ENCODE assay signal across 13 mouse cellular contexts in the genomic region with DNA sequence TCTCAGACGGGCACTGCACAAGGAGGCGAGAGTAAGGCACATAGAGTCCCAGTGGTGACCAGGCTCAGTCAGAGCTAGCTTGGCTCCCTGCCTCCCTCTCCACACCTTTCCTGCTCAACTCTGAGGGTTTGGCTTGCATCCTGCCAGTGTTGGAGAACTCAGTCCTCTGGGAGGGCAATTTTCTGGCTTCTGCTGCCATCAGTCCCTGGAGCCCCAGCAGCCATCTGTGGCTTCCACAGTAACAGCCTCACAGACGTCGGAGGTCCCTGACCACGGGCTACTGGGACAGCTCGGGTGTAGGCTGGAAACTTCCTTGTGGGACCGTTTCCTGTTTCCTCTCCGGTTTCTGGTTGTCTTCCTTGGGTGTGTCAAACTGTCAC. TPM values are rescaled to one million over a fixed set of nuclear protein-coding genes. Genes with fewer than 3 reads are reported as not detected.
A peak's percentile ranks its signal among the peaks of the same experiment; 100 is the strongest.
DNase-seq lines count a peak whose midpoint lies in the region; ATAC-seq and TF ChIP-seq lines count a peak whose summit lies in the region.
"Had no signal": no experiment of that assay in that cellular context is flagged by ENCODE, and none has a peak within 500 bp of the region (broad histone marks: within the 10 kb centered on the region; RNA-seq: fewer than 3 reads in every experiment).

No protein-coding gene starts in this region.

- peaks cover 57% of the 10 kb centered on the region for H3K36me3 ChIP-seq in G1E (replicated peaks)
- 0 out of 2 replicates have a peak, but pooled peaks cover 6% of the 10 kb centered on the region for H3K36me3 ChIP-seq in macrophage (ENCODE audit: inconsistent target)
- H3K36me3 ChIP-seq: neural tube, embryonic 12.5 days had no signal

- peak; percentile 85 for DNase-seq in heart, adult 11 months
- DNase-seq in heart, postnatal 14 days: no peak
- no peak for DNase-seq in G1E (ENCODE audit: low spot score)
- peak; percentile 43 for DNase-seq in cerebellum, adult 9-11 months
- DNase-seq in layer of hippocampus, adult 11-12 months (ENCODE audit: low spot score): no peak
- no peak for DNase-seq in embryo, embryonic 10 days (ENCODE audit: low spot score)
- DNase-seq: gastrocnemius, postnatal 36 days; kidney, adult 11 months; midbrain, embryonic 14.5 days had no signal

- peak overlapping the region; percentile 44; the same call in 1 of the 2 replicates for H3K27ac ChIP-seq in macrophage
- H3K27ac ChIP-seq: neural tube, embryonic 12.5 days had no signal

- H3K4me3 ChIP-seq in G1E (ENCODE audit: low read depth, low read length) (peak overlapping the region; percentile 51; the same call in 1 of the 2 replicates), macrophage (ENCODE audit: inconsistent target) (no peak overlapping the region)
- H3K4me3 ChIP-seq: neural tube, embryonic 12.5 days had no signal

- WGBS in macrophage (ENCODE audit: missing documents): 48% methylated on average over 8 of the region's 8 CpGs

- peaks cover 75% of the 10 kb centered on the region for H3K79me2 ChIP-seq in macrophage (ENCODE audit: inconsistent target)

- no peak for TF ChIP-seq CTCF in G1E (IDR thresholded peaks at IDR 0.05; ENCODE audit: low read depth, low read length)

- peaks cover 65% of the 10 kb centered on the region for H3K4me1 ChIP-seq in G1E (ENCODE audit: insufficient read depth, low read depth, low read length)
- H3K4me1 ChIP-seq: neural tube, embryonic 12.5 days had no signal

- ATAC-seq in G1E (ENCODE audit: extremely low read depth, insufficient number of reproducible peaks, low FRiP score, poor library complexity, severe bottlenecking): no peak
- ATAC-seq: forebrain, embryonic 16.5 days; lung, postnatal 0 days had no signal

- peaks cover 8% of the 10 kb centered on the region for H3K9me3 ChIP-seq in G1E (replicated peaks)
- H3K9me3 ChIP-seq: neural tube, embryonic 12.5 days had no signal

- intact Hi-C loops in heart, postnatal 14 days (cut with DNase I): loop anchor here (1.0 kb wide), 1 partner anchor 12 kb away; no protein-coding TSS in a partner anchor

- H3K27me3 ChIP-seq in G1E (ENCODE audit: insufficient read depth, low read length): no peaks in the 10 kb centered on the region
- H3K27me3 ChIP-seq: neural tube, embryonic 12.5 days had no signal

RNA-seq across cellular contexts. Expression of a gene that starts 16.2 kb away (rescaled TPM):
- 1 to 10 TPM in 1 of 2 experiments, under 1 TPM in 1; 0.54 to 1.2 TPM for total RNA-seq in heart, postnatal 14 days (2021)
- total RNA-seq in G1E (2014; fragmentation: Nextera tagmentation) (148 and 158 TPM in 2 replicates), G1E (2017) (79.5 and 79.6 TPM in 2 replicates)
- polyA plus RNA-seq in G1E (2012) (480 and 501 TPM in 2 replicates), macrophage (2018) (34.5 to 36.9 TPM (median 35.4 TPM) in 3 replicates)
- total RNA-seq in macrophage (2018; cell fraction: chromatin; rRNA removed): 100 to 1,000 TPM in 16 of 26 experiments, 10 to 100 TPM in 10; 19.8 to 277 (median 119) TPM
- total RNA-seq in macrophage (2018; cell fraction: cytosol; rRNA removed): 10 to 100 TPM; 44.6 to 93.4 (median 63.3) TPM
- 100 to 1,000 TPM in 9 of 26 experiments, 10 to 100 TPM in 17; 29.9 to 258 (median 87.1) TPM for total RNA-seq in macrophage (2018; cell fraction: nucleus; rRNA removed)

RNA-seq across cellular contexts. Expression of a gene that starts 49.9 kb away (rescaled TPM):
- total RNA-seq in heart, postnatal 14 days (2021): 1 to 10 TPM; 1.3 to 3.4 TPM
- total RNA-seq in G1E (2014; fragmentation: Nextera tagmentation): 13.0 and 18.7 TPM in 2 replicates
- total RNA-seq in G1E (2017): 18.2 and 19.5 TPM in 2 replicates
- polyA plus RNA-seq in G1E (2012): 25.9 and 27.2 TPM in 2 replicates
- total RNA-seq in macrophage (2018; cell fraction: chromatin; rRNA removed): 100 to 1,000 TPM in 20 of 26 experiments, 10 to 100 TPM in 6; 40.3 to 320 (median 186) TPM
- total RNA-seq in macrophage (2018; cell fraction: cytosol; rRNA removed): 100 to 1,000 TPM in 14 of 26 experiments, 10 to 100 TPM in 12; 40.9 to 189 (median 109) TPM
- total RNA-seq in macrophage (2018; cell fraction: nucleus; rRNA removed): 100 to 1,000 TPM in 20 of 26 experiments, 10 to 100 TPM in 6; 47.0 to 265 (median 151) TPM
- polyA plus RNA-seq in macrophage (2018): 89.8 to 107 TPM (median 90.1 TPM) in 3 replicates

Comparison
In these comparisons a context has a peak if more than half of its experiments do, and no peak if none do; other contexts are left out.
1. DNase-seq: peak in heart, adult 11 months (single experiment) and cerebellum, adult 9-11 months (single experiment); none in heart, postnatal 14 days (0 of 2), G1E (single experiment), layer of hippocampus, adult 11-12 months (single experiment) and embryo, embryonic 10 days (single experiment).
2. RNA of a gene that starts 16.2 kb away (total RNA-seq): 79.5 to 158 TPM in G1E; 0.54 to 1.2 TPM in heart, postnatal 14 days; every median in the first group is over 10 times any median in the second.